Mouse (Mus musculus) C2C12 (cell line): ENCODE data around the gene Large2. TPM values are rescaled to one million over a fixed set of nuclear protein-coding genes. Genes with fewer than 3 reads are reported as not detected.

ENCODE experiments used
- H3K27me3 ChIP-seq: one replicate; pipeline ENCODE4 v1.6.1; 2011; ENCODE audit not compliant: control insufficient read depth, insufficient read depth, insufficient read length
- H3K36me3 ChIP-seq: one replicate; pipeline ENCODE4 v1.6.1; 2011; ENCODE audit not compliant: control insufficient read depth, insufficient read depth
- H3K4me3 ChIP-seq: one replicate; pipeline ENCODE4 v1.5.1; 2011; ENCODE audit warnings: mild to moderate bottlenecking, control low read depth; ENCODE audit not compliant: poor library complexity, insufficient read depth, severe bottlenecking
- H3K79me2 ChIP-seq: one replicate; pipeline ENCODE4 v1.6.1; 2011; ENCODE audit not compliant: control insufficient read depth, insufficient read depth
- H3K79me3 ChIP-seq: one replicate; pipeline ENCODE4 v1.6.1; 2011; ENCODE audit warnings: low read depth, control low read depth
- H3ac ChIP-seq: one replicate; pipeline ENCODE3; 2011; ENCODE audit warnings: low read depth; ENCODE audit not compliant: control insufficient read depth, insufficient read length
- CEBPB ChIP-seq: IDR thresholded peaks from one replicate; pipeline ENCODE4 v1.6.1; 2011; ENCODE audit warnings: low read depth, mild to moderate bottlenecking, control low read depth, moderate library complexity
- CTCF ChIP-seq: IDR thresholded peaks from one replicate; pipeline ENCODE4 v1.5.1; 2011; ENCODE audit not compliant: control insufficient read depth, insufficient read depth, insufficient read length
- FOSL1 ChIP-seq: IDR thresholded peaks from one replicate; pipeline ENCODE4 v1.8.0; 2011; ENCODE audit warnings: mild to moderate bottlenecking, low read length; ENCODE audit not compliant: poor library complexity, insufficient read depth, severe bottlenecking
- MAX ChIP-seq: IDR thresholded peaks from one replicate; pipeline ENCODE4 v1.6.1; 2011; ENCODE audit warnings: mild to moderate bottlenecking, control low read depth
- MYOD1 ChIP-seq: IDR thresholded peaks from one replicate; pipeline ENCODE4 v1.6.1; 2011; ENCODE audit warnings: low read depth; ENCODE audit not compliant: control insufficient read depth, insufficient read length
- MYOG ChIP-seq: IDR thresholded peaks from one replicate; pipeline ENCODE4 v1.6.1; 2011; ENCODE audit not compliant: control insufficient read depth, insufficient read length; ENCODE audit errors: extremely low read depth
- USF1 ChIP-seq: IDR thresholded peaks from one replicate; pipeline ENCODE4 v1.6.1; 2011; ENCODE audit warnings: low read depth, mild to moderate bottlenecking, control low read depth, moderate library complexity
- polyA plus RNA-seq: library from polyadenylated mRNA; unstranded; fragments of >200 nt; fragmentation: generic; extraction: Trizol; gene quantifications from one replicate; pipeline ENCODE4 v1.2.1, GENCODE M21; 2012; ENCODE audit warnings: missing spikeins

Gene Large2
- polyA plus RNA-seq, 1 experiment: 0.13 TPM

DNA sequence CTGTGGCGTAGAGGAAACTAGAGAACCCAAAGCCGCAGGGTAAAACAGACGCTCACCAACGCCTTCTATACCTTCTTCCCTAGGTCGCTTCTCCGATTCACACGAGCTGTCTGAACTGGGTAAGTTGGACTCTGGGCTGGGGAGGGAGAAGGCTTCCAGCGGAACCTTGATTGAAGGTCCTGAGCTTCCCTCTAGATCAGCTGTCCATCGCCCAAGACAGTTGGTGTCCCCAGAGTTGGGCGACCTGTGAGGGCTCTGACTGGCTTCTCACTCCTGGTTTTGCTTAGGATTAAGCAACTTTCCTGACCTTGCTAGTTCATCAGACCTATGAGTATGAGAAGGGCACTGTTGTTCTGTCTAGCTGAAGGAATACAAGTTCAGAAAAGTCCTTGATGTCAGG lies 1.1 kb upstream of the Large2 start:
- H3K4me3 ChIP-seq: peak overlapping the region; percentile 99
- H3K79me3 ChIP-seq: peaks cover 2% of the 10 kb centered on the region
- H3ac ChIP-seq: peak overlapping the region; percentile 54
- TF ChIP-seq MYOG (no peak), FOSL1 (no peak), CTCF (no peak), USF1 (no peak), MYOD1 (no peak), MAX (no peak), CEBPB (no peak)
- H3K36me3 ChIP-seq: peaks cover 20% of the 10 kb centered on the region
- H3K27me3 ChIP-seq: peaks cover 3% of the 10 kb centered on the region
- H3K79me2 ChIP-seq: peaks cover 20% of the 10 kb centered on the region

DNA sequence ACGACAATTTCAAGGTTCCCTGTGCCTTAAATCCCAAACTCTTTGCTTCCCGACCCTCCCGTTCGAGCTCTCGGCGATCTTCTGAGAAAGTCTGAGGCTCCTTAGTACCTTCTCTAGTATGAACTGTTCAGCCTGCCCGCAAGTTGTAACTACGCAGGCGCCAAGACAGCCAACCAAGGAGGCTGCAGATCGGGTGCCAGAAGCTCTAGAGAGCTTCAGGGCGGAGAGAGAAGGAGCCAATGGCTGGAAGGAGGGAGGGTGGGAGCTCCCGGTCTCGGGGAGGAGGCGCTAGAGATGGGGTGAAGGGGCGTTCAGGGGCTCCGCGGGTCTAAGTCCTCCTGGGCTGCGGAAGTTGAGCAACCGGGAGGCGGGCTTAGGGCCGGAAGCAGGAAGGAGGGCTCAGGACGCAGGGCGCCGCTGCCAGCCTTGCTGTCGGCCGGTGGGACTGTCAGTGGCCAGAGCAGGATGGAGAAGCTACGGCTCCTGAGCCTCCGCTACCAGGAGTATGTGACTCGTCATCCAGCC lies 492 bp upstream of the Large2 start:
- Histone ChIP-seq H3K4me3 (peak overlapping the region; percentile 99), H3K79me2 (peaks cover 20% of the 10 kb centered on the region), H3K27me3 (peaks cover 9% of the 10 kb centered on the region), H3ac (peak overlapping the region; percentile 54), H3K79me3 (peaks cover 2% of the 10 kb centered on the region), H3K36me3 (peaks cover 20% of the 10 kb centered on the region)
- TF ChIP-seq CEBPB: peak; percentile 96
- no peak for TF ChIP-seq MYOG

DNA sequence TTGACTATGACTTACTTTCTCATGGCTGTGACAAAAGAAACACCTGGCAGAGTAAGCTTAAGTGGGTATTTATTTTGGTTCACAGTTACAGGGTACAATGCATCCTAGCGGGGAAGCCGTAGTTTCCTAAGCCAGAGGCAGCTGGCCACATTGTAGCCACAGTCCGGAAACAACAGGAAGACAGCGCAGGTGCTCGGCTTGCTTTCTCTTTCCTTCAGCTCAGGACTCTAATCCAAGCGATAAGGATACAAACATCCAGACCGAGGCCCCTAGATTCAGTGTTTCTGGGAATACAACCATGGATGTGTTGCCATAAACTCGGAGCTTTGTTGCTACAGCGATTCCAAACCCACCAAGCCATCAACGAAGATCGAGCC lies 1.2 kb downstream of the Large2 start:
- no peak overlapping the region for H3K4me3 ChIP-seq
- peaks cover 20% of the 10 kb centered on the region for H3K79me2 ChIP-seq
- TF ChIP-seq CTCF (no peak), FOSL1 (no peak)
- peaks cover 12% of the 10 kb centered on the region for H3K27me3 ChIP-seq
- peaks cover 2% of the 10 kb centered on the region for H3K79me3 ChIP-seq
- peaks cover 5% of the 10 kb centered on the region for H3K36me3 ChIP-seq
- H3ac ChIP-seq: no peak overlapping the region

DNA sequence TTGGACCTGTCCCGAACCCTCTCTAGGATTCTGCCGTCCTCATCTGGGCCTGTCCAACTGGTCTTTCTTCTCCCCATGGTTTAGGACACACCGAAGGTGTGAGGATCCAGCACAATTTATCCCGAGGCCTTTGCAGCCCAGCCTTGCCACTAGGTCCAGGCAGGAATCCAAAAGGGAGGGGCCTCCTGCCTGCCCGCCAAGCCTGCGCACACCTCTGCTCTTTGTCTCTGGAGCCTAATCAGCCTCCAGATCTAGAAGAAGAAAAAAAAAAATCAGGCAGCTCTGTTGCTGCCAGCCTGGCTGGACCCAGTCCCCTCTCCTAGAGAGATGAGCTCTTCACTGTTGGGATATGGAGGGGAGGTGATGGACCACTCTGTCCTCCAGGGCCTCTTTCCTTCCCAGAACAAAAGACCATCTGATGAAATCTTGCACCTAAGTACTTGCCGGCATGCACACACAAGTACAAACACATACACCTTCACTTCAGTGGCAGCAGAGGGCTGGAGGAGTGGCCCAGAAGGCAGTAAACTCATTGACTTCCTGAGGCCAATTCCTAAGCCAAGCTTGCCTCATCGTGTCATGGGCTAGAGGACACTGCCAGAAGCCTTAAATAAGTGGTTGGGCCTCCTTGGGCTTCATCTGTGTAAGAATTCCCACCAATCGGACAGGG lies 1.8 kb downstream of the Large2 start:
- Histone ChIP-seq H3K79me3 (peaks cover 2% of the 10 kb centered on the region), H3K27me3 (peaks cover 12% of the 10 kb centered on the region), H3K79me2 (peaks cover 20% of the 10 kb centered on the region), H3K4me3 (no peak overlapping the region), H3K36me3 (peaks cover under 1% of the 10 kb centered on the region), H3ac (no peak overlapping the region)
- TF ChIP-seq USF1 (no peak), CEBPB (no peak), FOSL1 (no peak), MAX (no peak), MYOG (no peak), CTCF (no peak), MYOD1 (no peak)

DNA sequence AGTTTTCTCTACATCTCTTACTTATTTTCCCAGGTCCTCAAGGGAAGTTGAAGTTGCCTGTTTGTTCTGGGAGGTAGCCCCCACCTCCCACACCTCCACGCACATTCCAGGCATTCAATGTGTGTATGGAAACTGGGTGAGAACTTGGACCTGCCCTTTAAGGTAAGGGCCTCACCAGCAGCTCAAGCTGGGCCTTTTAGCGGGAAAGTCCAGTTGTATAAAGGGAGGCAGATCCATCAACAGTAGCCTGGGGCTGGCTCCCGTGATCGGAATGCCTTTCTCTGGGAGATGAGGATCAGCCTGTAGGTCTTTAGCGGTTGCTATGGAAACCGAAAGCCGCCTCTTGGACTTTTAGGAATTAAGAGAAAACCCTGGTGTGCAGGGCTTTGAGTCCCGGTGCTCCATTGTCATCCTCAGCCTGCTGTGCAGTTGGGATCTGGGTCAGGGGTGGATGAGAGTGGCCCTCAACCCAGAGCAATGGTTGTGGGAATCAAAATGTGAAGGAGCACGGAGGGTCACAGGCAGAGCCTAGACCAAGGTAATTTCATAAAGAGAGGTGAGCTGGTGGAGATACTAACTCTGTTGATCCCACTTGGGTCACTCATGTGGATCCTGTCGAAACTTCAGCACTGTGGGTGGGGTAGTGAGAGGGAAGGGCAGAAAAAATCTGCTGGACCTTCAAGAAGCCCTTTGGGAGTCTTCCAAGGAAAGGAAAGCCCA lies 2.5 kb downstream of the Large2 start:
- Histone ChIP-seq H3K79me3 (peaks cover 2% of the 10 kb centered on the region), H3K79me2 (peaks cover 17% of the 10 kb centered on the region), H3K27me3 (peaks cover 12% of the 10 kb centered on the region), H3ac (no peak overlapping the region), H3K4me3 (no peak overlapping the region), H3K36me3 (no peaks in the 10 kb centered on the region)
- TF ChIP-seq CTCF (no peak), USF1 (no peak), MYOD1 (no peak), MYOG (no peak), FOSL1 (no peak)
